Mouse (Mus musculus) frontal cortex, postnatal 14 days (tissue): ENCODE results near the gene Tcerg1l.

ENCODE experiments used
- DNase-seq, 2 experiments: peaks; one replicate each; pipeline ENCODE4 v3.0.0; 2022; ENCODE audit warnings: low spot score in 2 of 2

Tcerg1l gene

GRCm38 (mm10) chr7:138224252-138224651 is 173.3 kb downstream of the Tcerg1l start:
- DNase-seq = no peak

GRCm38 (mm10) chr7:138222951-138223350 is 174.6 kb downstream of the Tcerg1l start:
- DNase-seq = no peak

- DNase-seq = no peak
Observed at GRCm38 (mm10) chr7:138217556-138218098, 179.9 kb downstream of the Tcerg1l start.

- DNase-seq = peak in 1 of 2 experiments; percentile 8
Observed at GRCm38 (mm10) chr7:138215177-138215830, 182.2 kb downstream of the Tcerg1l start.

GRCm38 (mm10) chr7:138214710-138215109 is 182.8 kb downstream of the Tcerg1l start:
- DNase-seq = no peak

GRCm38 (mm10) chr7:138209769-138210168 is 187.8 kb downstream of the Tcerg1l start:
- no peak for DNase-seq

GRCm38 (mm10) chr7:138205124-138205523 is 192.4 kb downstream of the Tcerg1l start:
- no peak for DNase-seq

GRCm38 (mm10) chr7:138202162-138202832 is 195.2 kb downstream of the Tcerg1l start:
- no peak for DNase-seq

- no peak for DNase-seq
Observed at GRCm38 (mm10) chr7:138199333-138200058, 198.0 kb downstream of the Tcerg1l start.

- DNase-seq = no peak
Observed at GRCm38 (mm10) chr7:138196139-138196538, 201.4 kb downstream of the Tcerg1l start.

GRCm38 (mm10) chr7:138184197-138184596 is 213.3 kb downstream of the Tcerg1l start:
- DNase-seq = no peak

- DNase-seq = no peak
Observed at GRCm38 (mm10) chr7:138182216-138182615, 215.3 kb downstream of the Tcerg1l start.

- no peak for DNase-seq
Observed at GRCm38 (mm10) chr7:138178617-138179016, 218.9 kb downstream of the Tcerg1l start.

- DNase-seq = peak in 1 of 2 experiments; percentile 18
Observed at GRCm38 (mm10) chr7:138176026-138176425, 221.5 kb downstream of the Tcerg1l start.

- DNase-seq = no peak
Observed at GRCm38 (mm10) chr7:138170389-138170788, 227.1 kb downstream of the Tcerg1l start.
